Mouse (Mus musculus) naive thymus-derived CD4-positive, alpha-beta T cell, adult 2 months (primary cell): ENCODE measurements around the gene Nrp2.

Experiments
- DNase-seq: peaks from one replicate; pipeline ENCODE4 v3.0.0-alpha.2; 2011; ENCODE audit warnings: low read depth

Nrp2 gene

GRCm38 (mm10) chr1:62723891-62724290 is 20.8 kb downstream of the Nrp2 start:
- DNase-seq, result no peak

DNA sequence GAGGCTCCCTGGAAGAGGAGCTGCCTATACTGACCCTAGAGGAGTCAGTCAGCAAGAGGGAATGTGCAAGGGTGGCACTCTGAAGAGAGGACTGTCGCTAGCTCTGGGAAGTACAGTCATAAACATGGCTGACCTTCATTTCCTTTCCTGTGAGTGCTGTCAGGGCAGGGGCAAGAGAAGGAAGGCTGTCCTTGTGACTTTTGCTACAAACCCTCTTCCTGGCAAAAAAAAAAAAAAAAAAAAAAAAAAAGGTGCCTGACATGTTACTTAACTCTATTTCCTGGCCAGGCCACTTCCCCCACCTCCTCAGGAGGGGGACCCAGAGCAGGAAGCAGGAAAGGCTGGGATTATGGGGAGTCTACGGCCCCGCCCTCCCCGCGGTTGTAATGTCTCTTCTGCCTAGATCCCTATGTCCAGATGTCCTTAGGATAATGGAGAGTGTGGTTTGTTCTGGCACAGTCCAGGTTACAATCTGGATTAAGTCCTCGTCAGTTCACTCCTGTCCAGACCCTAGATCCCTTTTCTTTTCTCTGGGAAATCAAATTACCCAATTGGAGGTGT is 21.5 kb downstream of the Nrp2 start:
- no peak for DNase-seq

GRCm38 (mm10) chr1:62725032-62725678 is 22.1 kb downstream of the Nrp2 start:
- no peak for DNase-seq

DNA sequence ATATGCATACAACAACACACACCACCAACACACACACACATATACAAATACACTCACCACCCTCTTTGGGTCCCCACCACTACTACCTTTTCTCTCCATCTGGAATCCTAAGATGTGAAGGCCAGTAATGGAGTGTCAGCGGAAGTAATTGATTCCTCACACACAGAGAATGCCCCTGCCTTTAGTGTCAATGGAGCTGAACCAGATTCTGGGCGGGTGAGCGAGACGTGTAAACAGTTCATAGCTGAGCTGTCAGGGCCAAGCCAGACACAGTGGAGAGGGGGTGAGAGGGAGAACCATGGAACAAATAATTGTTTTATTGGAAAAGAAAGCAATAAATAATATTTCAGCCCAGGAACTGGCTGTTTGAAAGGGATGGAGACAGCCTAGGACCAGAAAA is 24.1 kb downstream of the Nrp2 start:
- DNase-seq, result no peak

- no peak for DNase-seq
Observed at GRCm38 (mm10) chr1:62728421-62728820, 25.3 kb downstream of the Nrp2 start.

- no peak for DNase-seq
Observed at GRCm38 (mm10) chr1:62728926-62729325, 25.8 kb downstream of the Nrp2 start.

DNA sequence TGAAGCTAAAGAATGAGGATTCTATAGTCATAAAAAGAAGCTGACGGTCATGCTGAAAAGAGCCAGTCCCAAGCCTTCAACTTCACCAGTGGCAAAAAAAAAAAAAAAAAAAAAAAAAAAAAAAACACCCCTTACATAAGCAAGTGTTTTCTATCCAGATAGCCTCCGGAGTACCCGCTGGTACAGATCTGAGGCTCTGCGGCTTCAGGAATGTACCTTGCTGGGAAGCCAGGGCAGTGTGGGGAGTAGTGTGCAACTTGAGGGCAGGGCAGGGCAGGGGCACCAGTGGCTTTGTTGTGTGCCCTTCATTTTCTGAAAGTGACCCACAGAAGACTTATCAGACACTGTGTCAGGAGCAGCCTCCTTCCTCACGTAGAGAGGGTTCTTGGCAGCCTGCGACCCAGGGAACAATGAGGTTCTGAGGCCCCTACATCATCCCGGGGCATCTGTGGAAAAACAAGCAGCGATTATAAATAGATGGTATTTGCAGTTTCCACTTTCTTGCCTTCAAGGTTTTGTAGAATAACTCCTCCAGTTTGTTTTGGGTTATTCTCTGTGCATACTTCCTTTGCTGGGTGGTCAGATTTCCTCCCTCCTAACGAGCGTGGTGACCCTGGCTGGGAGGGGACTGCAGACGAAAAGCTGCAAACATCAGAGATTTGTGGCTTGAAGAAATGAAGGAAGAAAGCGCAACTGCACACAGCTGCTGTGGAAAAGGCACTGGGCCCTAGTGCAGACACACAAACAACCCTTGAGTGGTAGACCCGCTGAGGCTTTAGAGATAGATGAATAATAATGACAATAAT is 26.5 kb downstream of the Nrp2 start:
- no peak for DNase-seq

GRCm38 (mm10) chr1:62732036-62732435 is 29.0 kb downstream of the Nrp2 start:
- DNase-seq, result no peak

- no peak for DNase-seq
Observed at GRCm38 (mm10) chr1:62734420-62734931, 31.4 kb downstream of the Nrp2 start.

GRCm38 (mm10) chr1:62734980-62735379 is 31.9 kb downstream of the Nrp2 start:
- DNase-seq, result no peak

DNA sequence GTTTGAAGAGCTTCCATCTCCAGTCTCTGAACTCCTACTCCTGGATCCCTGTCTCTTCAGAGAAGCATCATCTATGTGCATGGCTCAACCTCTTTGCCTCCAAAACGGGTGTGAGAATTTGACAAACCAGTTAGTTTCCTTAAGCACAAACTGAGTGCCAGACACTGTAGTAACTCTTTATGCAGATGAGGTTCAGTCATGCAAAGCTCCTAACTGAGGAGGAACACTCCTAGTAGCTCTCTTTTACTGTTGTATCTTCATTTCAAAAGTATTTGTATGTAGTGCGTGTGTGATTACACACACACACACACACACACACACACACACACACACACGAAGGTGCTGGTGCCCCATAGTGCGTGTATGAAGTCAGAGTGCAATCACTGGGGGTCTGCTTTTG is 32.8 kb downstream of the Nrp2 start:
- no peak for DNase-seq

DNA sequence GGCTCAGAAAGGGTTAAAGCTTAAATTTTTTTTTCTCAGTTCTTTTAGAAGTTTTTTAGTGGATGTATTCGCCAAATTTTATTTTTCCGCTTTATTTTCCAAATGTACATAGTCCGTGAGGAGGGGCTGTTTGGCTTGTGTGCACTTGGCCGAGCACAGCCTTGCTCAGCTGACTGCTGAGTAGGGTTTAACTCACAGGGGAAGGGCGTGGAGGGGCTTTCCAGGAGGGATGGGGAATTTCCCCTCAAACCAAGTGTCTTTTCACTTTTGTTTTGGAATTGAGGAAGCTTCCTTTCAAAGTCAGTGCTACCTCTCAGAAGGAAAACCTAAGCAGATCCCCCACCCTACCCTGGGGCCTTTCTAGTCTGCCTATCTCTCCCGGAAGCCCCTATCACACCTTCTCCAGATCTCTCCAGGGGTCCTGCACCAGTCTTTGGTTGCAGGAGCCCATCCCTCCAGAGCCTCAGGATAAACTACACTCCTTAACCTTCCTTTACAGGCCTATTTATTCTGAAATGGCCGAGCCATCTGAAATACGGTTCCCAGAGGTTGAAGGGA is 33.4 kb downstream of the Nrp2 start:
- no peak for DNase-seq

- DNase-seq, result no peak
Observed at GRCm38 (mm10) chr1:62738165-62738564, 35.1 kb downstream of the Nrp2 start.

- DNase-seq, result no peak
Observed at GRCm38 (mm10) chr1:62742092-62742491, 39.0 kb downstream of the Nrp2 start.

DNA sequence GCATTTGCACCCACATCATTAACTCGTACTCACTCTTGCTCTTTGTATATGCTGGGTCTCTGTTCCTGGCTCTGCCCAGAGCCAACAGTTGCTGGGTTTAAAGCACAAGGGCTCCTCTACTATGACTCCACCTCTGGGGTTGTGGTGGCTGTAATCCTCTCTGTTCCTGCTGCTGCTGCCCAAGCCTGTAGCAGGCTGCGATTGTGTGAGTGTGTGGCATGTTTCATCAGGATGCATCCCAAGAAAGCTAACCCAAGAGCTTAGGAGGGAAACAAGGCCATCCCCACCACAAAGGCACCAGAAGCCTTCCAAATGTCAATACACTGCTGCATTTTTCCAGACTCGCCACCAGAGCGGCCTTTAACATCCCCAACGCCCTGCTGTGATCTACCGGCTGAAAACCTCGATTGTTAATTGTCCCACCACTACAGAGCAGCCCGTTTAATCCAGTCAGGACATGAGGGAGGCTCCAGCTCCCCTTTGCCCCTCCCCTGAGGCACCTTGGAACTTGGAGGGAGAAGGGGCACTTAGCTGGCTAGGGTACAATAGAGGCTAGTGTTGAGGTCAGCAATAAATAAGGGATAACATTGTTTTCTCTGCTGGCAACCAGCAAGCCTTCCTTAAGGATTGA is 40.1 kb downstream of the Nrp2 start:
- DNase-seq, result no peak

DNA sequence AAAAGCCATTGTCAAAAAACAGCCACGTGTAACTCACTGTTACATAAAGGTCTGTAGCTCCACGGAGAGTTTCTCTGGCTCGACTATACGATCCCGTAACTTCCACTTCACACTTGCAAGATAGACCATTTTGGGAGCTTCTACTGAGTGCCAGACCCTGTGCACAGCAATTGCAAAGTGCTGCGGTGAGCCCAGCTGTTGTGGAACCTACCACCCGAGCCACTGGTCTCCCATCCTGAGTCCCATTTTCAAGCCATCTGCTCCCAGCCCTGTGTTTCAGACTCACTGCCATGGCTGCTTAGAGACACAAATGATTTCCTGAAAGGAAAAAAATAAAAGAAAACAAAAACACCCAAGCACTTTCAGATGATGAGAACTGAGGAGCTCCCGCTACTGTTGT is 42.8 kb downstream of the Nrp2 start:
- no peak for DNase-seq

DNA sequence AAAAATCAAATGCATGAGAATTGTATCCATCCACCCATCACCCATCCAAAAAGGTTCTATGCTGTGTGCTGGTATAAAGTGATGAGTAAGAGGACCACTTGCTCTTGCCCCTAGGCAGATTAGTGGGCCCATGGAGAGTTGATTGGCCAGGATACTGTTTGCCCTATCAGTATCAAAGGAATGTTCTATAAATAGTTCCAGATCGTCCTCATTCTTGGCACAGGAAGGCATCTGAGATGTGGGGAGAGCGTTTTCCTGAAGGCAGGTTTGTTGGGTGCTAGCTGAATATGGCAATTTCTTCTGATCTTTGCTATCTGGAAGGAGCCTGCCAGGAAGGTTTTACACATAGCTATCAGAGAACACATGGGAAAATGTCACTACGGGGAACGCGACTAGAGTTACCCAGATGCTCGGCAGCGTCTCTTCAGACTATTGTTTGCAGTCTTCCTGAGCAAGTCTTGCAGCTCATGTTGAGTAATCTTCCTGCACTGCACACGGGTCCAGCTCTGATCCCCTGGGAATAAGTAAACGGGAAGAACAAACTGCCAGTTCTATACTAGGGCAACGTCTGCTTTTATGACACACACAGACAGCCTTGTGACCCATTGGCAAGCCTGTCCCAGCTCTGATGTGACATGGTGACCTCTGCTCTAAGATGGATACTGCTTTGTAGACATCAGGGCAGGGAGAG is 44.5 kb downstream of the Nrp2 start:
- no peak for DNase-seq

GRCm38 (mm10) chr1:62748361-62748760 is 45.3 kb downstream of the Nrp2 start:
- DNase-seq, result no peak

DNA sequence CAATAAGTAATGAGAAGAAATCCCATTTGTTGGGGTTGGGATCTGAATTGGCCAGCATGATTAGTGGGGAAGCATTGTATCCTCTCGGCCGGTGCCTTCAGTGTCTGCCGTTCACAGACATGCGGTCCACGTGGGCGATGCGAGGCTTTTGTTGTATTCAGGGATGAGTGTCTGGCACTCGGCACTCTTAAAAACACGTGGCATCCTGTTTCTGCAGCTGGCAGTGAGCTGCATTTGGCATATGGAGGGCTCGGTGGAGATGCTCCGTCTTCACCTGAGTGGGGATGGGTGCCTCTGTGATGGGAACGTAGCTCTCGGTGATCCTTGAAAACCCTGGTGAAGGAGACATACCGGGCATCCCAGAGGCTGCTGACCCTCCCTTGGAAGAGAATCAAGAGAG is 46.6 kb downstream of the Nrp2 start:
- no peak for DNase-seq

- no peak for DNase-seq
Observed at GRCm38 (mm10) chr1:62750408-62751008, 47.4 kb downstream of the Nrp2 start.
